Mouse (Mus musculus) heart, embryonic 15.5 days (tissue): ENCODE data around the gene Cldn34b2. TPM values are rescaled to one million over a fixed set of nuclear protein-coding genes. Genes with fewer than 3 reads are reported as not detected.
"Not testable (repeated sequence)": the region's sequence is repeated elsewhere in the genome, so short reads cannot be mapped to it uniquely, and the experiment has no call there.

Experiments
- ATAC-seq: fragments of 200-750 bp; cut with Nextera tagmentation; replicated peaks from 2 replicates; pipeline ENCODE4 v1.8.0; 2017; ENCODE audit warnings: low read depth, moderate TSS enrichment; ENCODE audit not compliant: insufficient number of reproducible peaks, insufficient read depth, low FRiP score
- H3K27ac ChIP-seq: fragments of 300-500 bp; sonication (generic); 2 replicates; pipeline ENCODE4 v1.5.1; 2015; ENCODE audit warnings: mild to moderate bottlenecking, inconsistent platforms
- H3K27me3 ChIP-seq: fragments of 300-500 bp; sonication (generic); 2 replicates; pipeline ENCODE4 v1.6.1; 2015; ENCODE audit warnings: inconsistent platforms
- H3K36me3 ChIP-seq: fragments of 300-500 bp; sonication (generic); 2 replicates; pipeline ENCODE4 v1.6.1; 2015; ENCODE audit warnings: mild to moderate bottlenecking, inconsistent platforms
- H3K4me1 ChIP-seq: fragments of 300-500 bp; sonication (generic); replicated peaks from 2 replicates; pipeline ENCODE4 v1.6.1; 2015; ENCODE audit warnings: inconsistent platforms
- H3K4me2 ChIP-seq: fragments of 300-500 bp; sonication (generic); 2 replicates; pipeline ENCODE4 v1.6.1; 2015; ENCODE audit warnings: inconsistent platforms, mild to moderate bottlenecking, moderate library complexity
- H3K4me3 ChIP-seq: fragments of 300-500 bp; sonication (generic); 2 replicates; pipeline ENCODE4 v1.5.1; 2015; ENCODE audit warnings: mild to moderate bottlenecking, inconsistent platforms
- H3K9ac ChIP-seq: fragments of 300-500 bp; sonication (generic); 2 replicates; pipeline ENCODE4 v1.6.1; 2015; ENCODE audit warnings: mild to moderate bottlenecking, inconsistent platforms
- H3K9me3 ChIP-seq: fragments of 300-500 bp; sonication (generic); replicated peaks from 2 replicates; pipeline ENCODE4 v1.6.1; 2016; ENCODE audit warnings: inconsistent platforms
- WGBS: fragments of 180-500 bp; shearing (Covaris S2); methylation state at CpG from one replicate; pipeline ENCODE4 v1.1.7; 2015; ENCODE audit warnings: mixed read lengths; 5-methylcytosine and 5-hydroxymethylcytosine counted together
- polyA plus RNA-seq: library from polyadenylated mRNA; unstranded; fragments of >200 nt; fragmentation: Nextera tagmentation; extraction: Ambion mirVana; gene quantifications from 2 replicates; pipeline ENCODE4 v1.2.1, GENCODE M21; 2015

The Cldn34b2 gene
- polyA plus RNA-seq, 1 experiment from 2014 or later = not detected

DNA sequence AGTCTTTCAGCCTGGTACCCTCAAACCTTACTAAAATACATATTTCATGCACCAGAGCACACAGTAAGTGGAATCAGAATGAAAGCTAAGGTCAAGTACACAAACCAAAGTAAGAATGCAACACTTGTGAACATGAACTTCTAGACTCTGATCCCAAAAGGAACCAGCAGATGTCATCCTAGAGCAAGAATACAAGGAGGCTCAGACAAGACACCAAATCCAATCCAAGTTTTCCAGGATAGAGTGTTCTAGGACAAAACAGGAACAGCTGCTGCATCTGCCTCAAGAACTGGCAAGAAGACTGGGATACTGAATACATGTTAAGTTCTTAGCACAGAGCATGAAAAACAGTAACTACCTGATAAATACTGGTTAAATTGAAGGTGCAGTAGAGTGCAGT is 30.2 kb downstream of the Cldn34b2 start:
- Histone ChIP-seq H3K9me3 (no peaks in the 10 kb centered on the region), H3K27ac (no peak overlapping the region), H3K36me3 (no peaks in the 10 kb centered on the region), H3K4me3 (no peak overlapping the region), H3K9ac (no peak overlapping the region), H3K4me2 (no peak overlapping the region), H3K27me3 (no peaks in the 10 kb centered on the region), H3K4me1 (no peaks in the 10 kb centered on the region)
- no peak for ATAC-seq

DNA sequence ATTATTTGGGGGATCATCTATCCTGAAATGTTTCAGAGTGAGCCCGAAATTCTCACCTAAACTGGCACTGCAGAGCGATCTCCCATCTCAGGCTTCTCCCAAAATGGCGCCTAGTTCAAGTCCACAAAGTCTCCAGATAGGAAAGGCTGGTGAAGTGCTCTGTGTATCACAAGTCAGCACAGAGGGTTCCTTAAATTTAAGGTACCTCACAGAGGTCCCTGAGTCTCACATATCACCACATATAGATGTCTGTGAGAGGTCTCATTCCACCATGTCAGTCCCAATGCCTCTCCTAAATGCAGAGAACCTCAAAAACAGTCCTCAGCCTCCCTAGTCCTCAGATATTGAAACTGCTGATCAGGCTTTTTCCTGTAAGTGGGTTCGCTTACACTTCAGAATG is 34.6 kb downstream of the Cldn34b2 start, which contains the start of gene Magea2:
Magea2 (minus strand) TSS at position 101 of the 400 bp plus-strand sequence.
- not testable (repeated sequence) for ATAC-seq, H3K27me3 ChIP-seq, H3K36me3 ChIP-seq, H3K4me3 ChIP-seq, H3K9me3 ChIP-seq, H3K27ac ChIP-seq, H3K4me1 ChIP-seq, H3K4me2 ChIP-seq, H3K9ac ChIP-seq
- 62% methylated on average over 4 of the region's 4 CpGs for WGBS

GRCm38 (mm10) chrX:155089693-155090092 is 38.5 kb downstream of the Cldn34b2 start, which contains the start of gene Magea1:
TSS of gene Magea1 (minus strand) at chrX:155089793.
- H3K9me3 ChIP-seq, H3K4me1 ChIP-seq, H3K27me3 ChIP-seq, ATAC-seq, H3K36me3 ChIP-seq, H3K27ac ChIP-seq, H3K4me2 ChIP-seq, H3K9ac ChIP-seq, H3K4me3 ChIP-seq: not testable (repeated sequence)
- WGBS = 83% methylated on average over 1 of the region's 2 CpGs

Other genes starting within 250 kb of the Cldn34b2 start
- gene Cldn34b1, start 238.1 kb downstream of the Cldn34b2 start, polyA plus RNA-seq = not detected in 2 replicates
- gene Magea6, start 192.4 kb downstream of the Cldn34b2 start, polyA plus RNA-seq = not detected in 2 replicates
- not detected in 2 replicates for gene Magea3, start 178.9 kb downstream of the Cldn34b2 start, polyA plus RNA-seq
- gene Magea8, start 132.6 kb downstream of the Cldn34b2 start, polyA plus RNA-seq = not detected in 2 replicates
- not detected in 2 replicates for gene Magea5, start 65.3 kb downstream of the Cldn34b2 start, polyA plus RNA-seq
- not detected in 2 replicates for gene Magea1, start 38.6 kb downstream of the Cldn34b2 start, polyA plus RNA-seq
- not detected in 2 replicates for gene Magea2, start 34.7 kb downstream of the Cldn34b2 start, polyA plus RNA-seq
- 115 and 121 TPM in 2 replicates for gene Sat1, start 88.0 kb upstream of the Cldn34b2 start, polyA plus RNA-seq
- 40.4 and 40.9 TPM in 2 replicates for gene Acot9, start 134.0 kb upstream of the Cldn34b2 start, polyA plus RNA-seq
- gene Prdx4, start 212.3 kb upstream of the Cldn34b2 start, polyA plus RNA-seq = 227 and 248 TPM in 2 replicates